Mouse (Mus musculus) R1 (cell line): ENCODE data around the gene Tnip3.
A peak's percentile ranks its signal among the peaks of the same experiment; 100 is the strongest.

ENCODE experiments used
- DNase-seq: peaks from one replicate; pipeline ENCODE4 v3.0.0-alpha.2; 2018; ENCODE audit warnings: low read depth, low spot score

The Tnip3 gene

DNA sequence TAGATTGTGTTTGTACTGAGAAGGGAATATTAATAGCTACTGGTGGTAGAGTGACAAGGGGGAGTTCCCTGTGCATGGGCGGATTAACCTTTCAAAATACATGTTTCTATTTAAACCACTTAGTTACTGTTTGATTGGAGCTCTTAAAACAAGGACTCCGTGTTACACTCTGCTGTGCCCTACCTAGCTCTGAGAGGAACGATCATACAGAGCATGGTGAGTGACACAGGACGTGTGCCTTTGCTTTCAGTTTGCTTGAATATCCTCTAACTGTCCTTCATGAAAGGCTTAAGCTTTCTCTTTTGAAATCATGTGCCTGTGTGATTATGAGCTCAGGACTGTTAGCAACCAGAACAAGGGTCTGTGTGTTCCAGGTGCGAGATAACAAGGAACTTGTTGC, at the start of gene Tnip3:
TSS of gene Tnip3 (plus strand) at position 122 of the 400 bp plus-strand sequence.
- no peak for DNase-seq

DNA sequence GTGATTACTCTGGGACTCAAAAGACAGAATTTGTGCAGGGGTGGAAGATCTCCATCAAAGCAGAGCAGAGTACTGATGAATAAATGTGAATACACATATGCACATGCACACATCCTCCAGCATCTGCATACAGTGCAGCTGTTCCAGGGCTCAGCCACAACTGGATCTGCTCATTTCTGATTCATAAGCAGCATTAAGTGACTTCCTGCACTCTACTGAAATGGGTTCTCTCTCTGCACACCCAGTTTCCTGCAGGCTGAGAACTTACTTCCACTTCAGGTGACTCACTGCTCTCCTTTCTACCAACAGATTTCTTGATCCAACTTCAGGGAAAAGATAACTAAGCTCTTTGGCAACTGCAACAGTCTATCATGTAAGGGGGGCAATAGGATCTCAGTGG, 26.3 kb upstream of the Tnip3 start:
- no peak for DNase-seq

DNA sequence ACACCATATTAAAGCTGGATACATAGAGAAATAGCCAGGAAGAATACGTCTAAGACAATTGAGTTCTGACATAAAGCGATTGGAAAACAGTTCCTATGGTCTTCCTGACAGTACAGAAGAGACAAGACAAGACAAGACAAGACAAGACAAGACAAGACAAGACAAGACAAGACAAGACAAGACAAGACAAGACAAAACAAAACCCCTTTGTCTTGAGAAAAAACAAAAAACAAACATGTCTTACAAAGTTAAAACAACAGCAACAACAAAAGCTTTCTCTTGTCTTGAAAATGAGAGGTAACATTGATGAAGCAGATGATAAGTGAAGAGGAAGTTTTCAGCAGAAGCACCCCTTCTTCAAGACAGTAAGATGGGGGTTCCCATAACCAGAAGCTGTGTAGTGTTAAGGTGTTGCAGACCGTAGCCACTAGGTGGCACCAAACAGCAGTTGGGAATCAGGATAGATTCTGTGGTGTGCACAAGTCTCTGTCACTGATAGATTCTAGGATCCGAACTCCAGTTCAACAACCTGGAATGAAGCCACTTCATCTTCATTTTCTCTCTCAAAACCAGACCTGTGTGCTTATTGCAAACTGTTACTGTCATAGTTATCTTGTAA, 15.0 kb upstream of the Tnip3 start:
- DNase-seq, result peak; percentile 77

DNA sequence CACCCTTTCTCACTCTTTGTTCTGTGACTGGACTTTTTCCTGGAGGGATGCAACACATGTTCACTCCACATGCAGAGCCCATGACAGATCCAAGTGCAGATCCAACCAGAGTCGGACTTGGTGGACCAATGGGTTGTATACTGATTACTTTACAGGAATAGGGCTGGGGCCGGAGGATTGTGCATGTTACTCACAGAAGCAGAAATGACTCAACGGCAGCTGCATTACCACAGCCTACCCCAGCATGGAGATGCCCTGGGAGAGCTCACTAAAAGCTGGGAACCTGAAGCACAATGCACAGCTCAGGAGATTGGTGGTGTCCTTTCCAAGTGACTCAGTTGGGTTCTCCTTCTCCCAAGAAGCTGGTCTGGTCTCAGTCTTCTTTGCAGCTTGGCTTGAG, 11.3 kb upstream of the Tnip3 start:
- no peak for DNase-seq

DNA sequence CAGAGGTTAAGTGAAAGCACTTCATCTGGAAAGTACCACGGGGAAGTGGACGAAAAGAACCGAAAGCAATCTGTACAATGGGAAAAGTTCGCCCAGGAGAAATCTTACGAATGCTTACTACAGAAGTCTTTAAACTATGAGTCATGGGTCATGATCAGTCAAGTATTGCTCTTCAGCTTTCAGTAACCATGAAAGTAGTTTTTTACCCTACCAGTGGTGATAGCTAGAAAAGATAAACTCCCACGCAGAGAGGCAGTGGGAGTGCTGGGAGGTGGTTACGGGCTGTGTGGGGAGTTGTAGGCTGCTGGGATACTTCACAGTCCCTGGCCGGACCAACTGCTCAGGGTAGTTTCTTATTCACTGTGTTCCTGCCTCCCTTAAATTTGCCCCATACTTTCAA, 8.4 kb upstream of the Tnip3 start:
- no peak for DNase-seq

DNA sequence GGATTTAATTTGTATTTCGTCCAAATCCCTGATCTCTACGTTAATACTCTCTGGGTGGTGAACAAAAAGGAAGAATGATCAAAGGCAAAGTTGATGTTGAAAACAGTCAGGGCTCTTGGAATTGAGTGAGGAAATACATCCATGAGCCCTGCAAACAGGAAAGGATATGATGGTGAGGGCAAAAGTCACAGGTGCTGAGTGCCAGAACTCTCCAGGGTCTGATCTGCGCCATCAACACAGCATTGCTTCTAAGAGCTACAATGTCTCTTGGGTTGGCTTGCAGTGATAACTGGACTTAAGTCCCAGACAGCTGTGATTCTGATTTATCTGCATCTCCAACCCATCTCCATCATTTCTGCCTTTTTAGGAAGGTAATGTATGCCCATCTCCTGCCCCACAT, 4.3 kb upstream of the Tnip3 start:
- DNase-seq, result no peak

DNA sequence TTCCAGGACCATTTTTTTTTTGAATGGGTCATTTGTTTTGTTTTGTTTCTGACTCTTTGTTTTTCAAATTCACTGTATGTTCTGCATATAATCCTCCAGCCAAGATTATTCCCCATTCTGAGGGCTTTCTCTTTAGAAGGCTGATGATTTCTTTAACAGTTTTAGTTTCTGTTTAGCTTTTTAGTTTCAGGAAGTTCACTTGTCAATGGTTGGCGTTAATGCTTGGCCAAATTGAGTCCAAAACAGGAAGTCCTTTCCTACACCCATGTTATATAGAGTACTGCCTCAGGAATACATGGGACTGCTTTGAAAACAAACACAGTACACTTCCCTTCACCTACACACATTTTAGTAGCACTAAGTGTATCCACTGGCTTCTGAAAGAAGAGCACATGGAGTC, 2.8 kb downstream of the Tnip3 start:
- DNase-seq, result no peak

DNA sequence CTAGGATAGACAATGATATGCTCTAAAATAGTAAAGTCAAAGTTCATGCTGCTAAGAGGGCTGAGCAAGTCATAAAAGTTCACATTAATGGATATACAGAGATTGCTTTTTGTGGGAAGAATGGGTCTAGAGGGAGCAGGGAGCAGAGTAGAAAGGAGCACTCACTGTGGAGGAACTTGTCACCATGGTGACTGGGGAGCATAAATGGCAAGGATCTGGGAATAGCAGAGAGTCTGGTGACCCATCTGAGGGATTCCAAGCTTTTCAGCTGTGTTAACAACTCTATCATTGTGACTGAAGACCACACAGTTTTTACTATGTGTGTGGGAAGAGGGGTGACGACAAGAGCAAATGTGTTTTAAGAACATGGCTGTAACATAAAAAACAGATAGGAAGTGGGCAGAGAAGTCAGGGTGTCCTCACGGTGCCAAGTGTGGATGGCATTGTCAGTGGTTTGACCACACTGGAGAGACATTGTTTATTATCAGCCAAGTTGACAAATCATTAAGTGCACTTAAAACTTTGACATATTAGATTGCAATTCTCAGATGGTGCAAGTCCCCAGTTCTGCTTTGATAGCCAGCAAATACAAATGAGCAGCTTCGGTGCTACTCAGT, 6.2 kb downstream of the Tnip3 start:
- DNase-seq, result no peak

DNA sequence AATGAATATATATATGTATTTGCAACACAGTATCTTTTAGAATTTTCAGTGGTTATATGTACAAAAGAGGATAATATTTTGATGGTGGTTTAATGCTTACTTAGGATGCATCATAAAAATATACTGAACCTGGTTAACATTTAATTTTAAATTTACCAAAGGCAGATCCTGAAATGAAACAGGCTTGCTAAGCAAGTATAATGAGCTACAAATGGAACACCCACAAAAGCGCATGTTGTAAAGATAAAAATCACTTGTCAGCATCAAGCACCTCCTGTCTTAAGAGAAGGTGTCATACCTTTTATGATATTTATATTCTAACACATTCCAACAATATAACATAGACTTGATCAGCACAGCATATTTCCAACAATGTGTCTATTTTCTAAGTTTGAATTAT, 8.6 kb downstream of the Tnip3 start:
- DNase-seq, result no peak

DNA sequence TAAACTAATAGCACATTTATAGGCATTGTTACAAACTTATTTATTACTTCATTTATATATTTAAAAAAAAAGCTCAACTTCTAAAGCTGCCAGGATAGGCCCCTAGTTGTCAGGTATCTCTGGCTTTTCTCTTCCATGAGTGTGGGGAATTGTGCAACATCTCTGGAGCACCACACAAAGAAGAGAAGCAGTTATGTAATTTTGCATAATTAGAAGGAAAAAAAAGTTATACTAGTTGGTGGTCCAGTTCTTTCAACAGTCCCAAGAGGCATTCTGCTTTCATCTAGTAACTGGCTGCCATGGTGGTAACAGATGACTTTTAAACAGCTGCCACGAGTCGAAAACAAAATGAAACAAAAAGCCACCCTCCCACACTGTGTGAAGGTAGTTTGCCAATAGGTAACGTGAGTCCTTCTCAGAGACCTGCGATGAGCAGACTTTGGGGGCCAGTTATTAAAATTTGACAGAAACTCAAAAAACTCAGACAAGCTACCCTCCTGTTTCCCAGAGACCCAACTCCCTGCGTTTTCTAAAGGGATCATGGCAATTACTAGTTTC, 12.3 kb downstream of the Tnip3 start:
- DNase-seq, result no peak

DNA sequence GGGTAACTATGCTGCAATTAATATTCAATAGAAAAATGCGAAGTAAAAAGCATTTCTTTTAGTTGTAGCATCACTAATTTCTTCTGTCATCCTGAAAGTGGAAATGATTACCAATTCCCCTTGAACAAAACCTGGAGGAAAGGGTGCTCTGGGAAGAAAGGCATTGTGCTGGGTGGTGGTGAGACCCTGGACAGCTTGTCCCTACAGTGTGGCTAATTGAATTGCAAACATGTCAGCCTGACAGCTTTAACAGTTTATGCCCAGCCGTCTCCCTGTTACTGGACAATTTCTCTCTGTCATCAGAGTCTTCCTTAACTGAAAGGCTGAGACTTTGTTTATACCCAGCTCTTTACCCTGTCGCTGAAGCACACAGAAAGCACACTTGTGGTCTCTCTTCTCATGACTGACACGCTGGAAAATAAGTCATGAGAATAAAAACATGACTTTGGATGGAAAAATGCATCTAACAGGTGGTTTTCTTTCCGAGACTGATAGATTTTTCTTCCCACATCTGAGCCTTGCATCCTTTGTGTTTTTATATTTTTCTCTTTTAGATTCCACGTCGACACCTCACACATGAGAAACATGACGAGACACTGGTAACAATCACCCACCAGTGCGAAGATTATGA, 13.0 kb downstream of the Tnip3 start:
- no peak for DNase-seq

DNA sequence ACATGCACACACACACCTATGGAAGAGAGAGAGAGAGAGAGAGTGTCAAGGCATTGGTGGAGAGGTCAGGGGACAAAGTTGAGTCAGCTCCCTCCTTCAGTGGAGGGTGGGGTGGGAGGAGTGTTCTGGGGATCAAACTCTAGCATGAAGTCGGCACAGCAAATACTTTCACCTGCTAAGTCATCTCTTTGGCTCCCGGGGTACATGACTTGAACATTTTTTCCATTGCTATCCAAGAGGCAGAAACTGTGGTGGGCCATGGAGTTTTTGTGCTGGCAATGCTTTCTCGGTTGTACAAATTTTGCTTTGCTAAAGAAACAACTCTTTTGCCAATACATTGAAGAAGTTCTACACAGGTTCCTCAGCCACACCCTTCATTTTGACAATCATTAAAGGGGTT, 13.8 kb downstream of the Tnip3 start:
- no peak for DNase-seq

DNA sequence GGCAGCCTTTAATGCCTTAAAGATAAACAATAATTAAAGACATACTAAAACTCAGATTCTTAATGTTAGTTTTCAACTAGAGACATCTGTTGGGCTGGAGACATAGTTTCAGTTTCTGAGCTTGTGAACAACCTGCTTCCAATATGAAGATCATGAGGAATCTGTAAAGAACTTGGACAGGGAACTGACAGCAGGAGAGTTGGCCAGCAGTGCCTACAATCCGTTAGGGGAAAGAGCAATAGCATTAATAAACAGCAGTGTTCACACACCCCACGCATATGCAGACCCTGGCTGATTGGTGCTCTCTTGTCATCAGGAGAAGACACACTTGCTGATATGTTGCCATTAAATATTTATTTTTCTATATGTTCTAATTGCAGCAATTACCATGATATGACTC, 15.0 kb downstream of the Tnip3 start:
- DNase-seq, result no peak

DNA sequence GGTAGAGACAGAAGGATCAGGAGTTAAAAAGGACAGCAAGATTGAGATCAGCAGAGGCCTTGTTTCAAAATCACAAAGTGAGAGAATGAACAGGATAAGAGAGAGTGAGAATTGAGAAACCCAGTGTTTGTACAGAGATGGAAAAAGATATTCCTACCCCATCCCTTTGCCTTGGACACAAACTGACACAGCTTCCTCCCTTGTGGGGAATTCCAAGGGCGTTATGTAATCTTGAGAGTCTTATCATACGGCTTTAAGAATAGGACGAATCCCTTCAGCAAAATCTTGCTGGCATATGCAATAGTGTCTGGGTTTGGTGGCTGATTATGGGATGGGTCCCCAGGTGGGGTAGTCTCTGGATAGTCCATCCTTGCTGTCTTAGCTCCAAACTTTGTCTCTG, 16.0 kb downstream of the Tnip3 start:
- DNase-seq, result no peak

DNA sequence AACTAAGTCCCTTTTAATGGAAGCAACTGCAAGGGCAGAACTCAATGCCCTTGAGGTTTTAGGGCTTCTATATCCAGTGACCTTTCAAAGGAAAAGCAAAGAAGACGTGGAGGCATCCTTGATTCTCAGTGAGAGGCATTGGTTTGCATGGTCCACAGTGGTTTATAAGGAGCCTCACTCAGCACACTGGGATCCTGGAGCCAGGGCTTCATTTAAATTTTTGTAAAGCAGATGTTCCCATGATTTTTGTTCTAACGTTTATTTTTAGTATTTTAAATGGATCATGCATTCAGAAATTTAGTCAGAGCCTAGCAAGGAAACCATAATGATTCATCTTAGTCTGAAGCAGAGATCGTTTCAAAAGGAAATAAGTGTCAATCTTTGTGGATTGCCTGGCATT, 17.3 kb downstream of the Tnip3 start:
- DNase-seq, result no peak

DNA sequence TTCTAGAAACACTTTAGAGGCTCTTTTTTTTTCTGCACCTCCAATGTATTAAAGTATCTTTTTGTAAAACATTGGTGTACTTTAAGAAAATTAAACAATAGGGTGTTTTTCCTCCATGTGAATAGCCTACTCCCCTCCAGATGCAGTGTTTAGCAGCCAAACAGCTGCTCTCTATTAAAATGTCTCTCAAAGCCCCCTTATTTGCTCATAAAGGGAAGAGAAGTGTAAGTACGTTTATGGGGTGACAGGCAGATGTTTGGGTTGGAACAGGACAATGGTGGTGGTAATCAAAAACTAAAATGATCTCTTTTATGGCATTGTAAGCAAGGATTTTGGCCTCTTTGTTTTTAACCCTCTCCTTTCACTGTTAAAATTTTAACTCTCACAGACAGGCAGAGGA, 17.8 kb downstream of the Tnip3 start:
- DNase-seq, result no peak

DNA sequence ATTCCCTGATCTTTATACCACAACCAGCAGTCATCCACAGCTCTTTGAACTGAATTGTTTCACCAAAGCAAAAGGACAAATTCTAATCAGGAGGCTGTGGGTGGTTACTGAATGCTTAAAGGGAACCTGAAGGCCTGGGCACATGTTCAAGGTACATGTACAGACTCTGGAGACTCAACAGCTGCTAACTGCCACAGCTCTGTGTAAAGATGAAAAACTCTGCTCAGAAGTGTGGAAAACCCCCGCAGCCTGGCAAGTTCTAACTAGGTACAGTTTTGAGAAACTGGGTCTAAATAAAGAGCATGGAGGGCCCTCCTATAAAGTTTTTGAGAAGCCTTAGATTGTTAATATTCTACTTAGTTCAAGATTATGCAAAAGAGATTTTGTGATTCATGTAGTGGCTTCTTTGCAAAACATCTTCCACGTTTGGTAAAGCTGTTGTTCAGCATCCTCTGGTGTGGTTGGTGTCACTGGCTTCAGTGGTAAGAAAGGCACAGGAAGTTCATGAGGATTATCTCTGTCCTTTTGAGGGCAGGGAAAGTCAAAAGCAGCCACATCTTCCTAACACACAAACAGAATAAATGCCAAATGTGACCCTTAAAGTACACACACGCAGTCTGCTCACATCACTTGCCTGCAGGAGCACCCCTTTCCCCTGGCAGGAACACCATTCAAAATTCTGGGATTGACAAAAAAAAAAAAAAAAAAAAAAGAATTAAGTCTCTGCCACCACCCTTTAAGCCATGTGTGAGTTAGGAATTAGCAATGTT, 39.0 kb downstream of the Tnip3 start:
- no peak for DNase-seq

DNA sequence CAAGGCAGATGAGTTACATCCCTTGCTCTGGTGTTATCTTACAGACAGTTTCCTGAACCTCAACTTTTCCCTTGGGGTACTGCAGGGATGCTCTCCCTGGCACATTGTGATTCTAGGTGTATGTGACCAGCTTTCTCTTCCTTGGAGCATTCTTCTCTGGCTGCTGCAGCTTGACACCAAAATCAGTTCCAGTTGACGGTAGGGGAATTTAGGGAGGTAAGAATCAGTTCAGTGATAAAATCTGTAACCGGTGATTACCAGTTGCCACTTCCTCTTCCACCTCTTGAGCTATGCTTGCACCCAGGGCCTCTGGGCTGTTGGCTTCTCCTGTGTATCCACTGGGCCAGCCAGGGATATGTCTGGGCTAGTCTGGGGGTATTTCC, 39.5 kb downstream of the Tnip3 start:
- no peak for DNase-seq

DNA sequence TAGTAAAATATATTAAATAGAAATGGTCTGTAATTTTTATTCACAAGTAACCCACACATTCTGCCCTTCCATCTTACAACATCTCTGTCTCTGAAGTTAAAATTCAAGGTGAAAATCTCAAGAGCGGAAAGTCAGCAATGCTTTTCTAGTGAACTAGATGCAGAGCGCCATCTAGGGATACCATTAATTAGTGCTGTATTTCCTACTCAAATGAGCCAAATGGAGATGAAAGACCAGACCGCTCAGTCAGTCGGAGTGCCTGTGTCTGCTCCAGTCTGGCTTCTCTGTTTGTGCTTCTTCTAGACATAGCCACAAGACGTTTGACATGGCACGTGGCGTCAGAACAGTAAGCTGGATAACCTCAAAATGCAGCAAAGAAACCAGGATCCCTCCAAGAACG, 44.6 kb downstream of the Tnip3 start:
- peak; percentile 66 for DNase-seq

DNA sequence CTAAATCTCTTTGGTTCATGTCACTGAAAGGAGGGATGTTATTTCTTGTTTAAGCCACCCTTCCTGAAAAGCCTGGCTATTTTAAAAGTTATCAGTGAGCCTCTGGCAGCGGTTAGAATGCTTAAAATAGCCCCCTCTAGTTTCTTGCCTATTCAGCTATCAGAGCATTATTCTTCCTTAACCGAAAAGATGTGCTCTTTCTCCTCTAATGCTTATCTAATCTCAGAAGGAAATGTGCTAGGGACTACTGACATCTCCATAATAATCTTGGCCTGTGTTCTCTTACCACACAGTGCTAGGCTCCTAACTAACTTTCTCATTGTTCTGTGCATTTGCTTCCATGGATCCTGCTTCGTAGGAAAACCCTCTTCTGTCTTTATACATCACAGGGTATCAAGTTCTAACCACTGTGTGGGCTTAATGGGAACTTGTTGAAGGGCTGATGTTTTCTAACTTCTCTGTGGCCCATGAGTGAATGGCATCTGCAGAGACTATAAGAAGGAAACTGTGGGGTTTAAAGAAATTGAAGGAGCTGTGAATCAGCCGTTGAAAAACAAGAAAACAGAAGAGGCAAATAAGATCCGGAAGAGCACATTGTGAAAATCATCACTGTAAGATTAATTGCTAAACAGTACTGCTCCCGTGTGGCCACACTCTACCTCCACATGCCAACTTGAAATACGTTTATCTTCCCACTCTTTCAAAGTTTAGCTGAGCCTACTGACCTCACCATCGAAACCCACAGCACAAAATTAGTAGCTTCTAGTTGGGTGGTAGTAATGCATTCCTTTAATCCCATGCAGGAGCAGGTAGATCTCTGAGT, 53.2 kb downstream of the Tnip3 start:
- no peak for DNase-seq

DNA sequence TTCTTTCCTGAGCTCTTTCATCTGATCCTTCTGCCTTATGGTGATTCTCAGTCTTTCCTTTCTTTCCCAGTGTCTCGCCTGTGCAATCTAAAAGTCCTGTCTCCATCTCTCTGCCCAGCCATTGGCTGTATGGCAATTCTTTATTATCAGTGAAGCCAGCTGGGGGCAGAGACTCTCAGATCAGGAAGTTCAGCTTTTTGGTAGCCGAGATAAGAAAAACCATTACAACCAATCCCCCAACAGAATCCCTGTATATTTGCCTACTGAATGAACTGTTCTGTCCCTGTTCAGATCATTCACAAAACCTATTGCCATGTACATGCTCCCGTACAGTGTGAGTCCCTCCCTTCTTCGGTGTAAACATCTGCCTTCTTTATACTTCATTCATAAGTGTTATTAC, 57.9 kb downstream of the Tnip3 start:
- no peak for DNase-seq
